Mouse (Mus musculus) kidney, postnatal 36 days (tissue): ENCODE measurements at regions not wholly inside any gene's neighbourhood (a gene's known extent, or its start where the extent isn't known, plus 50 kb on each side); places are given as distances from the start of the nearest gene placed in this dataset.
"Not testable (repeated sequence)": the region's sequence is repeated elsewhere in the genome, so short reads cannot be mapped to it uniquely, and the experiment has no call there.

Experiments
- DNase-seq, 2 experiments: peaks; one replicate each; pipeline ENCODE4 v3.0.0; 2021 to 2022; ENCODE audit warnings: mixed read lengths in 2 of 2

DNA sequence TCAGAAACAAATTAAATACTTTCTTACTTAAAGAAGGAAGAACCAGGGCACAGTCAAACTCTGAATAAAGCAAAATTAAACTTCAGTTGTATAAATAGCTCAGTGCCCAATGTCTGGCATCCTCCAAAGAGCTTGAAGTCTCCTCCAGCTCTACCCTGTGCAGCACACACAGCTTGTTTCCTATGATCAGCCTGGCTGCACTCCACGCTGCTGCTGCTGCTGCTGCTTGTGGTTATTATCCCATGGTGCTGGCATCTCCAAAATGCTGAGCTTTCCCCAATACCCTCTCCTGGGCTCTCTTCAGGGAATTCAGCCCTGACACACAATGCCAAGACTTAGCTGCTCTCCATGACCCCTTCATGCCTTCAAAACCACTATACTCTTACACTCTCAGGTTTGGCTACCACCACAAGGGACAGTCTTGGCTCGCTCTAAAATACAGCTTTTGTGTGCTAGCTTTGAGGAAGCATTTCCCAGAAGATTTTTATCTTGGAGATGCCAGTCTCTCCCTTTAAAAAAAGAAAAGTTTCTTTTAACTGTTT is 121.0 kb downstream of the Rab10 start:
- not testable (repeated sequence) for DNase-seq

DNA sequence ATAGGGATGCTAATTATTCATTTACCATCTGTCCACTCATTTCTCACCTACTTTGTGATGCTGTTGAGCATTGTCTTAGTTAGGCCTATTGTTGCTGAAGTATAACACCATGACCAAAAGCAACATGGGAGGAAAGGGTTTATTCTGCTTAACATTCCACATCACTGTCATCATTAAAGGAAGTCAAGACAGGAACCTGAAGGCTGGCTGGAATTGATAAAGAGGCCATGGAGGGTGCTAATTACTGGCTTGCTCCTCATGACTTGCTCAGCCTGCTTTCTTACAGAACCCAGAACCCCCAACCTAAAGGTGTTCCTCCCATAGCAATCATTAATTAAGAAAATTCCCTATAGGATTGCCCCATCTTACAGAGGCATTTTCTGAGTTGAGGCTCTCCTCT is 121.6 kb downstream of the Rab10 start:
- no peak for DNase-seq

DNA sequence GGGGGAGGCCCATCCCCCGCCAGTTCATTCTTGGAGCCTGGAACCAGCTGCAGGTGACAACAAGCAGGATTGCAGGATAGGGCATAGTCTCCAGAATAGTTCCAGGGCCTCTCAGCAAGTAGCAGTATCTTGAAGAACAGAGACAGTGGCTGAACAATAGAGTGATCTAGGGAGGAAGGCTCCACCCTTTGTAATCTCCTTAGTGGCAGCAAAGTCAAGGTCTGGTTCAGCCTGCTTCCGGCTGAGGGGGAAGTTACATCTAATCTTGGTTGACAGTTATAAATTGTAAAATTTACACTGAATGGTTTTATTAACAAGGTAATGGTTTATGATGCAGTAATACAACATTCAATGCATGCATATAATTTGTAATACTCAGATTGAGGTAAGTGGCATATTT is 136.4 kb downstream of the Rab10 start:
- DNase-seq: no peak

DNA sequence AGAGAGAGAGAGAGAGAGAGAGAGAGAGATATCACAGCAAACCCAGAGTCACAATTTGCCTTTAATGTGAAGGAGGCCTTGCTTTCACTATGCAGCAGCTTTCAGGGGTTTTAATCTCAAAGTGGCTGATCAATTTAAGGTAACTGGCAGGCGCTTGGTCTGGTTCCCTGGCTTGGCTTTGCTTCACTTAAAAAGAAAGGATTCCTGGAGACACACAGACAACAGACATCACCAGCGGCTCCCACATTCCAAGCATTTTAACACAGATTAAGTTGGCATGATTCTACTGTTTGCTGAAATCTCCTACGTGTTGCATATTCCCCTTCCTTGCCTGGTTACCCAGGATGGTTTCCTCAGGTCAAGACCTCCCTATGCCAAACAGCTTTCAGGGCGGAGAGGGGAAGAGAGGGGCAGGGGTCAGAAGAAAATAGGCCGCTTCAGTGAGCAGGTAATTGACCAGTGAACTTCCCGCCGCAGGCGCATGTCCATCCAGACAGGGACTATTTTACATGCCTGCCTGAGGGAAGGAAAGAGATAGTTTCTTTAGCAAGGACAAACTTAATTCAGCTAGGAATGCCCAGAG is 140.0 kb downstream of the Rab10 start:
- DNase-seq: peak in 1 of 2 experiments; percentile 8

DNA sequence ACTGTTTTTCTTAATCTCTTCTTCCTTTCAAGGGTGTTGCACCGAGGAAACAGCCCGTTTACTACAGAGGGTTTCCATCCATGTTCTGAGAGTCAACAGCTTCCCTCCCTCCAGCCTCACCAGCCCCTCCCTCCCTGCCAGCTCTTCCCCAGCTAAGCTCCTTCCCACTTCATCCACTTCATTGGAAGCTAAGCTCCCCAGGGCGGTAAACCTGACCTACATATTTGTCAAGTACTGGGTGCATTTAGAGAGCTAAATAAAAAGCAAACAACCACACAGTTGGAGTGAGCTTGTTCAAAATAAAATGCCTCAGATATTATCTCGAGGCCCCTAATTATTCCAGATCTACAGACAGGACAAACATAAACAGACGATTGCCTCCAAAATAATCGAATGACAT is 148.1 kb downstream of the Rab10 start:
- not testable (repeated sequence) for DNase-seq

DNA sequence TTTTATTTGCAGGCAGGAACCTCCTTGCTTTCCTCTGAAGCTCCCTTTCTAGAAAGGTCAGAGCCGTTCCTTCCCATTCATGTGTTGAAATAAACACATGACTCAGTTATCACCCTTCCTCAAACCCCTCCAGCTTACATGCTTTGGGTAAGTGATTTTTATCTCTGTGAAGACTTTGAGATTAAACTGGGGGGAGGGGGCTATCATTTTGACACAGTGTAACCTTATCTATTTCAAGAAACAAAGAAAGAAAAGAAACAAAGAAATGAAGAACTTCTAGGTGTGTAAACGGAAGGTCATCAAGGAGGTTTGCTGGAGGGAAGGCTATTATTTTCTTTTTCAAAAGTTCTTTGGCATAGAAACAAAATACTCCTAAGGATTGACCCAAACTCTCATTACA is 151.0 kb downstream of the Rab10 start:
- DNase-seq: not testable (repeated sequence)

DNA sequence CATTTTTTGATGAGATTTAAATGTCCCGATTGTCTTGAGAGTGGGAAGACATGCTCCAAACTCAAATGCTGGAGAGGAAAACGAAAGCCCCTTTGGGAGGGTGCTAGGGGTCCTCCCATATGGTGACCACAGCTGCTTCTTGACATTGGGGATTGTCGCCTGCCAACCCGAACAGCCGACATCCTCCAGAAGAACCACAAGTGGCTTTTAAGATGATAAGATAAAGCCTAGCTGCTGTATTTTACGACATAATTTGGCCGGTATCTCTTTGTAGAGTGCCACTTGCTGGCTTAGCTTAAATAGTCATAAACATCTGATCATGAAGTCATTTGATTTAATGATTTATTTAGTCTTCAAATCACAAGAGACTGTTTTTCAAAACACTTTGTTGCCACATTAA is 156.1 kb downstream of the Rab10 start:
- not testable (repeated sequence) for DNase-seq

DNA sequence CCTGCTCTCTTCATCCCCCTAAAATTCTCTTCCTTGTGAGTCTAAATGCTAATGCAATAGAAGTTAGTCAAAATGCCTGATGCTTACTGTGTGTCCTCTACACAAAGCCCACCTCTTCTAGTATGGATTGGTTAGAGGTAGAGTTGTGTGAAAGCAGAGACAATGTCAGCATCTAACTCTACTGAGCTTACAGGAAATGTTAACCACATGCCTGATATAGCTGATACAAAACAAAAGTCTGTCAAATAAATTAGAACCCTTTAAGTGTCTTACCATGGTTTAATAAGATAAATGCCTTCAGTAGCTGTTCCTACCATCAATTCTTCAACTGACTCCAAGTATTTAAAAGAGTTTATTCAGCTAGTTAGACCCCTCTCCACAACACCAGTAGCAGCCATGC is 177.2 kb downstream of the Rab10 start:
- DNase-seq: not testable (repeated sequence)

DNA sequence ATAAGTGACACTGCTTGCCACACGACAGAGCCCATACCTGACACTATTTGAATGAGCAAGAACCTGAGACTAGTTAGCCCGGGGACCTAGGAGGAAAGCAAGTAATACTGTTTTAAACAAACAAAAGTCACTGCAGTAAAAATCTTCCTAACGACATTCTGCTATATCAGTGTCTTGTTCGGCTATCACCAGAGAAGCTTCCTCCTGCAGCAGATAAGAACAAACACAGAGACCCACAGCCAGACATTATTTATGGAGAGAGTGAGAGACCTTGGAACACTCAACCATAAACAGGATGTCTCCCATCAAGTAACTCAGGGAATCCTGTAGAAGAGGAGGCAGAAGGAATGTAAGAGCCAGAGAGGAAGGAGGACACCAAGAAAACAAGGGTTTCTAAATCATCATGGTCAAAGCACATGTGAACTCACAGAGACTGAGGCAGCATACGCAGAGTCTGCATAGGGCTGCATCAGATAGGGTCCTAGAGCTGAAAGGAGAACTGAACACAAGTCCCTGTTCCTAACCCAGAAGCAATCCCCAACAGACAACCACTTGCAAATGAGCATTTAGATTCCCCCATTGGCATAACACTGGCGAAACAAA is 178.5 kb downstream of the Rab10 start:
- not testable (repeated sequence) for DNase-seq

DNA sequence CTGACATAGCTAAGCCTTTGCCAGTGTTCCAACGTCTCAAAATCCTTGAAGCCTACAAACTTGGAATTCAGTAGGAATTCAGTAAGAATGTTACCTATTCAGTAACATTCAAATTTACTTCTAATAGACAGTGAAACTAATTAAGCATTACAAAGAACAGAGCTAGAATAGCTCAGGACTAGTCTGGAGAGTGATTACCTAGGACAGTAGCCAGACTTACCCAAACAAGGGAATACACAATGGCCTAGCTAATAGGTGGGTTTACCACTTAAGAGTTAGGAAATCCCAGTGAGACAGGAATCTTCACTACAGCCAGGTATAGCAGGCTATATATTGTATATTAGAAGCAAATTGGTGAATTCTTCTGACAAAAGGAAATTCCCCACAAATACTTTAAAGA is 182.4 kb downstream of the Rab10 start:
- DNase-seq: not testable (repeated sequence)

DNA sequence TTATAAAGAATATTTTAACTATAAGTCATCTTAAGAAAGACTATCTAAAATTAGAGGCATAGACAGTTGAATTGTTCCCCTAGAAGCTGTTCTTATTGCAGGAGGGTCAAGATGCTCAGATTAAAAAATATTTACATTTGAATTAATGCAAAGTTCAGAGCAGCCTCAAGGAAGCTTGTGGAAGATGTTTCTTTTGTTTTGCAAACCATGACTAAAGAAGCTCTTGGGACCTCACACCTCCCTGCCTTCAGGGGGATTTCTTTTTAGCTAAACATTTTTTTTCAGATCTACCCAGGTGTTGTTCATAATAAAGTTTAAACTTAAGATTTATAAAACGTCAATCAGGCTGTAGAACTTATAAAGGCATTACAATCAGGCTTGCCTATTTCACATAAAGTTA is 185.7 kb downstream of the Rab10 start:
- DNase-seq: no peak

DNA sequence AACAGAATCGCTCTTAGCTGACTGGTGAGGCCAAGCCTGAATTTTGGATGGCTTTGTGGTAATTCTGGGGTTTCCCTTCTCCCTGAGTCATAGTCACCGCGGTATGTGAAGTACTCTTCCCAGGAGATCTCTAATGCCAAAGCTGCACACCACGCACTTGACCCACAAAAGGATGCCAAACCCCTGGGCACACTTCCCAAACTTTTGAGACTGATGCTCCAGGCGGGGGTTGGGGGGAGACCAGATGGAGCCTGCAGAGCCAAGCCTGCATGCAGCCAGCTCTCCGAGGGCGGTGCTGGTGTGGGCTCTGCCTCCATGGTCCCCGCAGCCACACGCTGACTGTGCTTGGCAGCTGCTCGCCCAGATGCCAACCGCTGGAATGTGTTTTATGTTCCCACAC is 199.2 kb downstream of the Rab10 start:
- not testable (repeated sequence) for DNase-seq

DNA sequence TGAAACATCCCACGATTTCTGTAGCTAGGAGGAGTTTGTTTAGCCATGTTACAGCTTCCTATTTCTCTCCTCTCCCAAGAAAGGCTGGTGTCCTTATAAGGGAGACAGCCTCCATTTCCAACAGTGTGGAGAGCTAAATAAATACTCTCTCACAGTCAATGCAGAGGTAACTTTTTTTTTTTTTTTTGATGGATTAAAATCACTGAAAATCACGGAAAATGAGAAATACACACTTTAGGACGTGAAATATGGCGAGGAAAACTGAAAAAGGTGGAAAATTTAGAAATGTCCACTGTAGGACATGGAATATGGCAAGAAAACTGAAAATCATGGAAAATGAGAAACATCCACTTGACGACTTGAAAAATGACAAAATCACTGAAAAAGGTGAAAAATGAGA is 200.1 kb downstream of the Rab10 start:
- DNase-seq: peak; percentile 1 to 68

DNA sequence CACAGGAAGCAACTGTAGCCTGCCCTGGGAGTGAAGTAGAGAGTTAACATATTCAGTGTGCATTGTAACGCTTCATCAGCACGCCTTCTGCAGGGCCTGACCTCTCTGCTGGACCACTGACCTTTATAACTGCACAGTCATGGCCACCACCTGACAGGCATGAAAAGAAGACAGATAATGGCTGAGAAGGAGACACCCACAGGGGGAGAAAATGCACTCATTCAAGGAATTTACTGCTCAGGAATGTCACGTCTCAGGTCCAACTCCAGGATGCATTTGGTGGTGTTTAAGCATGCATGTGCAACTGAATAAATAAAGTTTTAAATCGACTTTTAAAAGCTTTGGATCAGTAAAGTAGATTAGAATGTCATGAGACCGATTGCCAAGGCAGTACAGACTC is 207.8 kb downstream of the Rab10 start:
- DNase-seq: not testable (repeated sequence)

DNA sequence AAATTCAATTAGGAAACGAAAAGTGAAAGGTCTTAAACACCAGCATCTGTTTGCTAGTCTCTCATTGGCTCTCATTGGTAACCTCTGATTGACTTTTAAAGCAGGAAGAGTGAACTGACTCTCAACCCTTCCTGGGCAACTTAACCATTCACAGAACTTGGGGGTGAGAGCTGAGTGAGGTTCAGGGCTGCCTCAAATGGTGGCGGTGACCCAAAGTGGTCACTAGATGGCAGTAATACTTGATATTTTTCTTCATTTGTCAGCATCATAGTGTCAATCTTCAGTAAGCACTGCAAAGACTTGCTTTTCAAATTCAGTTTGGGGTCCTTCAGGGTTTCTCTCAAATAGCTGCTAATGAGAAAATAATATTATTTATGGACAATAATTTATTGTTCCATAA is 211.6 kb downstream of the Rab10 start:
- peak; percentile 34 to 68 for DNase-seq

DNA sequence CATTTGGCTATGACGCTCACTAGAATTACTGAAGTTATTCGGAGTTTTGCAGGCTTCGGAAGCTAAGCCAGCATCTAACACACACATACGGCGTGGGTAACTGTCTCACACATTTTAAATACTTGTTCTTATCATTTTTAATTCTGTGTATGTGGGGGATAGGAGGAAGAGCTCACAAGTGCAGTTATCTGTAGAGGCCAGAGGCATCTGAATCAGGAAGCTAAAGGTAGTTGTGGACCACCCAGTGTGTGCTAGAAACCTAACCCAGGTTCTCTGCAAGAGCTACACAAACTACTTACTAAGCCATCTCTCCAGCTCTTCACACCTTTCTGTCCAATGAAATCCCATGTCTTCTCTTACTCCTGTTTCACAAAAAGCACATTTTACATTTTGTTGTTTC is 215.3 kb downstream of the Rab10 start:
- no peak for DNase-seq

DNA sequence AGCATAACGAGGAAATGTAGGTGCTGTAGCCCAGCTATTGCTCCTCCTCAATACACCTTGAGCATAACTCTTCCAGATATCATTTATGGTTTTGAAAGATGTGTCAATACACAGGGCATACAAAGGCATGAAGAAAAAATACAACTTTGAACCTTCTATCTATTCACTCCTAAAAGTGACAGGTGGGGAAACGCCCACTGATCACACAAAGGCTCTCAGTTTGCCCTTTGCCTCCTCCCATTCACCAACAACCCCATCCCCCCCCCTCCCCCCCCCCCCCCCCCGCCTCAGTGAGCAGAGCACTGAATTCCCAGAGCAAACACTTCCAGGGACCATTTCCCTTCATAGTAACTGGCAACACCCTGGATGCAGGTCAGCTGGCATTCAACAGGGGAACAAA is 216.8 kb downstream of the Rab10 start:
- not testable (repeated sequence) for DNase-seq

DNA sequence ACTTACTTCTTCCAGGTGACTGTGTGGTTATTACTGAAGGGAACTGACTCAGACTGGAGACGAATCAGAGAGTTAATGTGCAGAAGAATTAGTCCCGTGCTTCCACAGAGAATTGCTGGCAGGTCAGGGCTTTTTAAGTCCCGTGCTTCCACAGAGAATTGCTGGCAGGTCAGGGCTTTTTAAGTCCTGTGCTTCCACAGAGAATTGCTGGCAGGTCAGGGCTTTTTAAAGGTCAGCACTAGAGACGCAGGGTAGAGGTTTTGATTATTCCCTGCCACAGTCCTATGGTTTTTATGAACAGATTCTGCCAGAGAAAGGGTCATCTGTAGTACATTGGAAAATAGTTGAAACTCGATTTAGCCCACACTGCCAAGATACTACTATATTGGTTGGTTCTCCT is 260.2 kb downstream of the Rab10 start:
- not testable (repeated sequence) for DNase-seq

DNA sequence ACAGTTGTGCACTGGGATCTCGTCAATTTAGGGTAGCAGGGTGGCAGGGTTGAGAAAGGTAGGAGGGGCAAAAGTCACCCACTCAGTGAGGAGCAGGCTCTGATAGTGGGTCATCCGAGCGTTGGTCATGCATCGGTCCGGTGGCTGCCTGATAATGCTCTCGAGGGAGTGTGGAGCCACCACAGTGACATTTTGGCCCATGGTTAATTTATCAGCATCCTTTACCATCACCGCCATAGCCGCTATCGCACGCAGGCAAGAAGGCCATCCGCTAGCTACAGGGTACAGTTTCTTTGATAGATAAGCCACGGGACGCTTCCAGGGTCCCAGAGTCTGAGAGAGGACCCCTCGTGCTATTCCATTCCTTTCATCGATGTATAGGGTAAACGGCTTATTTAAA is 291.3 kb downstream of the Rab10 start:
- DNase-seq: not testable (repeated sequence)

DNA sequence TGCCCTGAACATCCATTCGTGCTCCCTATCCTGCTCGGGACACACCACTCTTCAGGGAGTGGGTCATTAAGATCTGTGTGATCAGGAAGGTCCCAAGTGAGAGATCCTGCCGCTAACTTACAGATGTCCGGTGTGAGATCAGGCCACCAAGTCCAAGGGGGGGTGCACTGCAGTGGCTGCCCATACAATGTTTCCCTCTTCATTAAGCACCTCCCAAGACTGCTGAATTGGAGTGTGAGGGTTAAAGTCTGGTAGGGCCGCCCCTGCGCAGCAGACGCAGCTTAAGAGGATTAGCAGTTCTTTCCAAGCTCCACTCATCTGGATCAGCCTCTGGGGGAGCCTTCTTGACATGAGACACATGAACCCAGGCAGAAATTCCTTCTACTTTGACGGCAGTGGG is 293.0 kb downstream of the Rab10 start:
- DNase-seq: not testable (repeated sequence)
